Mouse (Mus musculus): Measurements from ENCODE around the gene Pik3c2a.

GRCm38 (mm10) chr7:116328777-116329176 is 114.5 kb downstream of the Pik3c2a start:
- TF ChIP-seq ETS1 (conservative IDR thresholded peaks at IDR 0.05; ENCODE audit: low read depth, low read length) (no peak), GABPA (IDR thresholded peaks at IDR 0.05; ENCODE audit: insufficient replicate concordance, low read depth, low read length) (no peak), POLR2A (IDR thresholded peaks at IDR 0.05; ENCODE audit: low read depth, low read length) (no peak), CTCF (conservative IDR thresholded peaks at IDR 0.05 in 1 of 2, IDR thresholded peaks at IDR 0.05 in 1 of 2; ENCODE audit: low read depth in 2 of 2, low read length in 2 of 2) (no peak), MAX (IDR thresholded peaks at IDR 0.05; ENCODE audit: low read length) (no peak), USF1 (IDR thresholded peaks at IDR 0.05; ENCODE audit: low read depth, low read length) (no peak), USF2 (conservative IDR thresholded peaks at IDR 0.05; ENCODE audit: low read depth, low read length) (no peak), MAFK (IDR thresholded peaks at IDR 0.05; ENCODE audit: insufficient replicate concordance, low read length) (no peak), ELF1 (IDR thresholded peaks at IDR 0.05; ENCODE audit: low read depth, low read length) (no peak), E2F4 (IDR thresholded peaks at IDR 0.05; ENCODE audit: insufficient replicate concordance, low read depth, low read length) (no peak), SIN3A (IDR thresholded peaks at IDR 0.05; ENCODE audit: low read length) (no peak), RCOR1 (conservative IDR thresholded peaks at IDR 0.05; ENCODE audit: low read depth, low read length) (no peak)

Data from CH12.LX (cell line).